Mouse (Mus musculus) embryonic facial prominence, embryonic 15.5 days (tissue): ENCODE measurements at regions not wholly inside any gene's neighbourhood (a gene's known extent, or its start where the extent isn't known, plus 50 kb on each side); places are given as distances from the start of the nearest gene placed in this dataset.

ENCODE experiments used
- ATAC-seq: fragments of 200-750 bp; cut with Nextera tagmentation; 2 replicates; pipeline ENCODE4 v1.8.0; 2017; ENCODE audit warnings: low read depth, moderate TSS enrichment; ENCODE audit not compliant: insufficient number of reproducible peaks, low FRiP score, low TSS enrichment
- H3K27ac ChIP-seq: fragments of 300-500 bp; sonication (generic); replicated peaks from 2 replicates; pipeline ENCODE4 v1.5.1; 2015; ENCODE audit warnings: mild to moderate bottlenecking, inconsistent platforms
- H3K27me3 ChIP-seq: fragments of 300-500 bp; sonication (generic); 2 replicates; pipeline ENCODE4 v1.6.1; 2015; ENCODE audit warnings: inconsistent platforms
- H3K36me3 ChIP-seq: fragments of 300-500 bp; sonication (generic); 2 replicates; pipeline ENCODE4 v1.6.1; 2015; ENCODE audit warnings: mild to moderate bottlenecking, inconsistent platforms
- H3K4me1 ChIP-seq: fragments of 300-500 bp; sonication (generic); 2 replicates; pipeline ENCODE4 v1.6.1; 2015; ENCODE audit warnings: inconsistent platforms
- H3K4me2 ChIP-seq: fragments of 300-500 bp; sonication (generic); replicated peaks from 2 replicates; pipeline ENCODE4 v1.6.1; 2015; ENCODE audit warnings: mild to moderate bottlenecking, inconsistent platforms
- H3K4me3 ChIP-seq: fragments of 300-500 bp; sonication (generic); replicated peaks from 2 replicates; pipeline ENCODE4 v1.5.1; 2015; ENCODE audit warnings: mild to moderate bottlenecking, inconsistent platforms
- H3K9ac ChIP-seq: fragments of 300-500 bp; sonication (generic); 2 replicates; pipeline ENCODE4 v1.6.1; 2015; ENCODE audit warnings: inconsistent platforms
- H3K9me3 ChIP-seq: fragments of 300-500 bp; sonication (generic); replicated peaks from 2 replicates; pipeline ENCODE4 v1.6.1; 2016; ENCODE audit warnings: inconsistent platforms
- WGBS: fragments of 180-500 bp; shearing (Covaris S2); methylation state at CpG from one replicate; pipeline ENCODE4 v1.1.7; 2015; 5-methylcytosine and 5-hydroxymethylcytosine counted together

DNA sequence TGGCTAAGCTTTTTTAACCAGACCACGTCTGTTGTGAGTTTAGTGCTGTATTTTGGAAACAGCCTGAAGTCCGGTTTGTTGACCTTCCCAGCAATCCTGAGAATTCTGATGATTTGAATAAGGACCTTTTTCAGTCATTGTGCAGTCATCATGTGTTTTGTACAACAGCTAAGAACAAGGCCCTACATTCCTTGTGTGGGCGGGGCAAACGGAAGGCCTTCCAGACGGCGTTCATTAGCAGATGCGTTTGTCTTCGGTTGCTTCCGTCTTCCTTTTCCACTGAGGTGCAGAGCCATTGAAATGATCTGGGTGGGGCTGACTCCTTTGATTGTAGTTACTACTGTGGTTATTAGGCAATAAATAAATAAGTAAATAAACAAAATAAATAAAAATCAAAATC lies 83.8 kb upstream of the Fam3c start:
- no peaks in the 10 kb centered on the region for H3K9me3 ChIP-seq
- no peak overlapping the region for H3K27ac ChIP-seq
- no peak overlapping the region for H3K9ac ChIP-seq
- no peak overlapping the region for H3K4me3 ChIP-seq
- no peak for ATAC-seq
- H3K4me2 ChIP-seq = no peak overlapping the region
- H3K4me1 ChIP-seq = 0 out of 2 replicates have a peak, but pooled peaks cover 3% of the 10 kb centered on the region
- 63% methylated on average over 9 of the region's 9 CpGs for WGBS
- H3K36me3 ChIP-seq = no peaks in the 10 kb centered on the region
- H3K27me3 ChIP-seq = no peaks in the 10 kb centered on the region

- H3K4me1 ChIP-seq = no peaks in the 10 kb centered on the region
- no peaks in the 10 kb centered on the region for H3K27me3 ChIP-seq
- 24% methylated on average over 3 of the region's 3 CpGs for WGBS
These were observed 73.0 kb upstream of the Fam3c start for GRCm38 (mm10) chr6:22429026-22429425.

GRCm38 (mm10) chr6:22424161-22424807 lies 68.2 kb upstream of the Fam3c start:
- no peak overlapping the region for H3K27ac ChIP-seq
- no peak for ATAC-seq
- no peak overlapping the region for H3K4me2 ChIP-seq
- no peaks in the 10 kb centered on the region for H3K36me3 ChIP-seq
- H3K4me3 ChIP-seq = no peak overlapping the region
- H3K4me1 ChIP-seq = no peaks in the 10 kb centered on the region
- WGBS = 83% methylated on average over 10 of the region's 10 CpGs
- no peaks in the 10 kb centered on the region for H3K9me3 ChIP-seq
- no peaks in the 10 kb centered on the region for H3K27me3 ChIP-seq
- H3K9ac ChIP-seq = no peak overlapping the region

More at GRCm38 (mm10) chr6:22429026-22429425, 73.0 kb upstream of the Fam3c start:
- no peak for ATAC-seq
- no peak overlapping the region for H3K4me3 ChIP-seq
- no peak overlapping the region for H3K27ac ChIP-seq
- H3K4me2 ChIP-seq = no peak overlapping the region
- H3K9me3 ChIP-seq = no peaks in the 10 kb centered on the region
- H3K36me3 ChIP-seq = no peaks in the 10 kb centered on the region
- H3K9ac ChIP-seq = no peak overlapping the region

GRCm38 (mm10) chr6:22423070-22423980 lies 67.3 kb upstream of the Fam3c start:
- Histone ChIP-seq H3K4me3 (no peak overlapping the region), H3K4me1 (no peaks in the 10 kb centered on the region), H3K9me3 (no peaks in the 10 kb centered on the region), H3K36me3 (no peaks in the 10 kb centered on the region), H3K27ac (no peak overlapping the region), H3K9ac (no peak overlapping the region), H3K27me3 (no peaks in the 10 kb centered on the region), H3K4me2 (no peak overlapping the region)
- no peak for ATAC-seq
- 67% methylated on average over 9 of the region's 9 CpGs for WGBS

- H3K36me3 ChIP-seq = no peaks in the 10 kb centered on the region
- no peak overlapping the region for H3K4me3 ChIP-seq
- H3K9me3 ChIP-seq = no peaks in the 10 kb centered on the region
- WGBS = 55% methylated on average over 2 of the region's 2 CpGs
- no peak for ATAC-seq
- H3K4me2 ChIP-seq = no peak overlapping the region
- H3K27ac ChIP-seq = no peak overlapping the region
- no peaks in the 10 kb centered on the region for H3K27me3 ChIP-seq
- H3K9ac ChIP-seq = no peak overlapping the region
- no peaks in the 10 kb centered on the region for H3K4me1 ChIP-seq
These were observed 65.5 kb upstream of the Fam3c start for GRCm38 (mm10) chr6:22421551-22421950.

DNA sequence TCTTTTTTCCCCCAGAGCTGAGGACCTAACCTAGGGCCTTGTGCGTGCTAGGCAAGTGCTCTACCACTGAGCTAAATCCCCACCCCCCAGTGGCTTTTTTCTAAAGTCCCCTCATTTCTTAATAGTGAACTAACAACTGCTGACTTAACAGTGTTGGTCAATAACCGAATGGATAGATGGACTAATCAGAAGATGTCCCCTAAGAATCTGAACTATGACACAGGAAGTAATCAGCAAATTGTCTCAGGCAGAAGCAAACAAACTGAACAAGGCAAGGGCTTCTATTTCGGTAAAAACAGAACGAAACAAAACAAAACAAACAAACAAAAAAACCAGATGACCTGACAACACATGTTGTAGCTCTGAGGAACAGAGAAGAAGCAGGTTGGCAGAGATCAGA lies 62.2 kb upstream of the Fam3c start:
- no peak overlapping the region for H3K9ac ChIP-seq
- no peaks in the 10 kb centered on the region for H3K27me3 ChIP-seq
- H3K4me1 ChIP-seq = no peaks in the 10 kb centered on the region
- H3K27ac ChIP-seq = no peak overlapping the region
- ATAC-seq = no peak
- H3K9me3 ChIP-seq = no peaks in the 10 kb centered on the region
- 57% methylated on average over 4 of the region's 4 CpGs for WGBS
- no peaks in the 10 kb centered on the region for H3K36me3 ChIP-seq
- no peak overlapping the region for H3K4me3 ChIP-seq
- H3K4me2 ChIP-seq = no peak overlapping the region

DNA sequence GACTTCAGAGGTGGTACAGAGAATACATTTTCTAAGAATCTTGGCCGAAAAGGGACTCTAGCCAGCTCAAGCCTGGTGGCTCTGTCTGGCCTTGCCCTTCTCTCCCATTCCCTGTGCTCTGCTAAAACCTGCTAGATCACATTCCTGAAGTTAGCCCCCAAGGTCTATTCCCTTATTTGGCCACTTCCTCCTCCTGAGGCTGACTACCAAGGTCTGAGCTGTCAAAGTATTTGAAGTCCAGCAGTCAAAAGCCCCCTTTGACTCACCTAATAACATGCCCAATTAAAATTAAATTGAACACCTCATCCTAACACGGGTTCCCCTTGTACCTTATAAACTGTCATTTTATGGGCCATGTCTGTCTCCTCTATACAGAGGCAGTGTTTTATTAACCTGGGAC lies 61.1 kb upstream of the Fam3c start:
- Histone ChIP-seq H3K4me1 (no peaks in the 10 kb centered on the region), H3K36me3 (no peaks in the 10 kb centered on the region), H3K4me3 (no peak overlapping the region), H3K27me3 (no peaks in the 10 kb centered on the region), H3K9ac (no peak overlapping the region), H3K4me2 (no peak overlapping the region), H3K9me3 (no peaks in the 10 kb centered on the region), H3K27ac (no peak overlapping the region)
- no peak for ATAC-seq
- 37% methylated on average over 2 of the region's 2 CpGs for WGBS

DNA sequence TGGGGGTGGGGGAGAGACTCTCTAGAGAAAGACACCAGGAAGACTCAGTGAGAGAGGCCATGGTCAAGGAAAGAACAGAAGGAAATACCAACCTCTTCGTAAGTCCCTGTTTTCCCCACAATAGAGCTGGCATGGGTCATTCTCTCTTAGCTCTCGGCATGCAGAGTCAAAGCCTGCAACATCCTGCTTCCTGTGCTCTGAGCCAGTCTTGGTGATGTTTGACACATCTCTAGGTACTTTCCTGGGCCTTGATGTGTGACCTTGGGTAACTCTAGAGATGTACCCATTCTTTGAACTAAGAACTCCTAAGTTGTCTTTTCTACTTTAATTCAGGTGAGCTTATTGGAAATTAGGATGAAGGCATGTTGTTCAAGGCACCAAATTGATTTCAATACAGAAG lies 55.8 kb upstream of the Fam3c start:
- 86% methylated on average over 2 of the region's 2 CpGs for WGBS
- Histone ChIP-seq H3K4me2 (no peak overlapping the region), H3K27me3 (no peaks in the 10 kb centered on the region), H3K27ac (no peak overlapping the region), H3K9me3 (no peaks in the 10 kb centered on the region), H3K9ac (no peak overlapping the region), H3K4me1 (no peaks in the 10 kb centered on the region), H3K36me3 (no peaks in the 10 kb centered on the region), H3K4me3 (no peak overlapping the region)
- ATAC-seq = no peak

DNA sequence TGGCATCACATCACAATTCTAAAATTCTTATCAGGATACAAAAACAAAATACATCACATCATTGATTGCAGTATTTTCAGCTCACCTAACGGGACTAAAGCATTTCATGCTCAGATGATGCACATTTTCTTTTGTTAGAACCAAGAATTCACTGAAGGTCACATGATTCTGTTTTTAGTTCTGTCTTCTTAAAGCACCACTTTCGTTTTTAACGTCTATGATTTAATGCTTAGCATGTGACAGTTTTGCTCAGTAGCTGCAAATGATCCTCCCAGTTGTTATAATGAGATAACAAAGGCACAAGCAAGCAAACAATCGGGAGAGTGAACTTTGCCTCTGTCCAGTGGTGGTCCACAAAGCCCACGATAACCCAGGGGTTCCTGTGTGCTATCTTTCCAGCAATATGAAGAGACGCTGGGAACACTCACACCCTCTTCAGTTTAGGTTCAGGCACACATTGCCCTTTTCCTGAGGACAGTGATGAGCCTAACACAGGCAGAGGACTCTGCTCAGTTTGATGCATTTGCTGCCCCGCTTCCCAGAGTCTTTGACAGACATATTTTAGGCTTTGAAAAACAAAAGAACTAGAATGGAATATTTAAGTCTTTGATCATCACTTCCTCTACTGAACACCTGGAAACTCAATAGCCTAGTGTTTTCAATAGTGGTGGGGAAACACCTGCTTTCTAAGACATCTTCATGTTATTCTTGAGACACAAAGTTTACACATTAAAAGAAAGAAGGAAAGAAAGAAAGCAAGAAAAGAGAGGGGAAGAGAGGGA lies 53.0 kb upstream of the Fam3c start:
- H3K9me3 ChIP-seq = no peaks in the 10 kb centered on the region
- H3K27ac ChIP-seq = no peak overlapping the region
- ATAC-seq = no peak
- no peaks in the 10 kb centered on the region for H3K36me3 ChIP-seq
- H3K27me3 ChIP-seq = no peaks in the 10 kb centered on the region
- H3K4me3 ChIP-seq = no peak overlapping the region
- H3K4me1 ChIP-seq = no peaks in the 10 kb centered on the region
- WGBS = 68% methylated on average over 7 of the region's 7 CpGs
- H3K9ac ChIP-seq = no peak overlapping the region
- no peak overlapping the region for H3K4me2 ChIP-seq
